Comparison of ENCODE assay signal across 8 mouse cellular contexts in the genomic region with DNA sequence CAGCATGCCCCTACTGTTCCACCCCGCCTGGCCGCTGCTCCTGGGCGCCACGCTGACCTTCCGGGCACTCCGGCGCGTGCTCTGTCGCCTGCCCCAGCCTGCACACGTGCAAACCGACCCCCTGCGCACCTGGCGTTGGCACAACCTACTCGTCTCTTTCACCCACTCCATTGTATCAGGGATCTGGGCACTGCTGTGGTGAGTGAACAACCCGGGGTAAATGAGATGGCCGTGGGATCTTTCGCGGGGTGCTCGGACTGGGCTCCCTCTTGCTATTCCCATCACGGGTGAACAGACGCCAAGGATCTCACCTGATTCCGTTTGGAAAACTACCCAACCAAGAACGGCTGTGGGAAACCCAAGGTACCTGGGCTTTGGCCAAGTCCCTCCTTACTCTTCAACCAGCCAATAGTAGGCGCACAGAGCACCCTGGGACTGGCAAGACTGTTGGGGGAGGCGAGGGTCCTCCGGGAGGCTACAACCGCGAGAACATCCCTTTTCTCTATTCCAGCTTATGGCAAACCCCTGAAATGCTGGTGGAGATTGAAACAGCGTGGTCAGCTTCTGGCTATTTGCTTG. TPM values are rescaled to one million over a fixed set of nuclear protein-coding genes. Genes with fewer than 3 reads are reported as not detected.
A peak's percentile ranks its signal among the peaks of the same experiment; 100 is the strongest.
DNase-seq lines count a peak whose midpoint lies in the region; ATAC-seq and TF ChIP-seq lines count a peak whose summit lies in the region.

No protein-coding gene starts in this region.

- H3K36me3 ChIP-seq in erythroblast, embryonic 14.5 days (ENCODE audit: control insufficient read depth) = peaks cover 41% of the 10 kb centered on the region
- H3K36me3 ChIP-seq in hindbrain, embryonic 13.5 days = peaks cover 32% of the 10 kb centered on the region
- peaks cover 39% of the 10 kb centered on the region for H3K36me3 ChIP-seq in limb, embryonic 10.5 days
- peaks cover 13% of the 10 kb centered on the region for H3K36me3 ChIP-seq in midbrain, embryonic 11.5 days (ENCODE audit: control insufficient read depth, insufficient read depth, low read length)
- H3K36me3 ChIP-seq in thymus, adult 2 months (ENCODE audit: control insufficient read depth, insufficient read depth, low read length) = peaks cover 17% of the 10 kb centered on the region

- H3K9me3 ChIP-seq in erythroblast, embryonic 14.5 days (ENCODE audit: control insufficient read depth, low read length) = no peaks in the 10 kb centered on the region
- no peaks in the 10 kb centered on the region for H3K9me3 ChIP-seq in hindbrain, embryonic 13.5 days
- H3K9me3 ChIP-seq in limb, embryonic 10.5 days (replicated peaks) = no peaks in the 10 kb centered on the region
- no peaks in the 10 kb centered on the region for H3K9me3 ChIP-seq in midbrain, embryonic 11.5 days (ENCODE audit: control insufficient read depth, low read length)

- WGBS in hindbrain, embryonic 13.5 days = 2% methylated on average over 29 of the region's 29 CpGs
- WGBS in limb, embryonic 10.5 days = 2% methylated on average over 29 of the region's 29 CpGs
- 3% methylated on average over 28 of the region's 29 CpGs for WGBS in midbrain, embryonic 11.5 days
- WGBS in thymus, adult 2 months = 2% methylated on average over 29 of the region's 29 CpGs

- TF ChIP-seq CTCF in embryonic fibroblast, embryonic 13.5 days (IDR thresholded peaks at IDR 0.05; ENCODE audit: borderline replicate concordance, insufficient read depth, low read length) = no peak
- TF ChIP-seq CTCF in thymus, adult 2 months (IDR thresholded peaks at IDR 0.05; ENCODE audit: borderline replicate concordance, control insufficient read depth, extremely low read depth, insufficient read depth, low read length, poor library complexity) = no peak

- peak; percentile 46 for TF ChIP-seq POLR2A in embryonic fibroblast, embryonic 13.5 days (IDR thresholded peaks at IDR 0.05; ENCODE audit: low read depth, low read length)
- no peak for TF ChIP-seq POLR2A in thymus, adult 2 months (IDR thresholded peaks at IDR 0.05; ENCODE audit: control insufficient read depth, extremely low read depth, insufficient read depth, low read length, poor library complexity)

- peak overlapping the region; percentile 86 for H3K27ac ChIP-seq in embryonic fibroblast, embryonic 13.5 days (ENCODE audit: insufficient read depth, low read length)
- H3K27ac ChIP-seq in hindbrain, embryonic 13.5 days = peak overlapping the region; percentile 87
- peak overlapping the region; percentile 90 for H3K27ac ChIP-seq in limb, embryonic 10.5 days
- H3K27ac ChIP-seq in midbrain, embryonic 11.5 days (ENCODE audit: low read depth, low read length) = peak overlapping the region; percentile 91
- peak overlapping the region; percentile 26 for H3K27ac ChIP-seq in thymus, adult 2 months (ENCODE audit: control insufficient read depth, insufficient read depth, low read length)

- H3K27me3 ChIP-seq in erythroblast, embryonic 14.5 days (ENCODE audit: control insufficient read depth) = no peaks in the 10 kb centered on the region
- H3K27me3 ChIP-seq in hindbrain, embryonic 13.5 days = peaks cover 3% of the 10 kb centered on the region; the same call in 1 of the 2 replicates
- no peaks in the 10 kb centered on the region for H3K27me3 ChIP-seq in limb, embryonic 10.5 days (ENCODE audit: low read depth, poor library complexity, severe bottlenecking)
- H3K27me3 ChIP-seq in midbrain, embryonic 11.5 days (ENCODE audit: control insufficient read depth, insufficient read depth, low read length) = no peaks in the 10 kb centered on the region
- H3K27me3 ChIP-seq in thymus, adult 2 months (ENCODE audit: control insufficient read depth, insufficient read depth, low read length) = no peaks in the 10 kb centered on the region

- peak overlapping the region; percentile 78 for H3K9ac ChIP-seq in hindbrain, embryonic 13.5 days
- H3K9ac ChIP-seq in midbrain, embryonic 11.5 days (ENCODE audit: low read length) = peak overlapping the region; percentile 71

- DNase-seq in ZHBTc4 (ENCODE audit: low read depth, low spot score) = peak; percentile 88
- DNase-seq in limb, embryonic 10.5 days (ENCODE audit: low spot score) = peak; percentile 68
- DNase-seq in midbrain, embryonic 11.5 days (ENCODE audit: low spot score, missing footprints) = peak; percentile 94
- peak; percentile 42 for DNase-seq in thymus, adult 2 months

- H3K4me1 ChIP-seq in erythroblast, embryonic 14.5 days (ENCODE audit: control insufficient read depth) = peaks cover 80% of the 10 kb centered on the region
- H3K4me1 ChIP-seq in embryonic fibroblast, embryonic 13.5 days (ENCODE audit: control insufficient read depth, insufficient read depth, low read length) = peaks cover 5% of the 10 kb centered on the region
- H3K4me1 ChIP-seq in hindbrain, embryonic 13.5 days (replicated peaks) = peaks cover 67% of the 10 kb centered on the region
- peaks cover 66% of the 10 kb centered on the region for H3K4me1 ChIP-seq in limb, embryonic 10.5 days
- peaks cover 45% of the 10 kb centered on the region for H3K4me1 ChIP-seq in midbrain, embryonic 11.5 days (ENCODE audit: control insufficient read depth, insufficient read depth, low read length)
- peaks cover 15% of the 10 kb centered on the region for H3K4me1 ChIP-seq in thymus, adult 2 months (replicated peaks; ENCODE audit: control insufficient read depth, insufficient read depth, low read length)

- peak overlapping the region; percentile 88 for H3K4me3 ChIP-seq in erythroblast, embryonic 14.5 days (replicated peaks)
- peak overlapping the region; percentile 63 for H3K4me3 ChIP-seq in embryonic fibroblast, embryonic 13.5 days (ENCODE audit: insufficient read depth, low read length)
- peak overlapping the region; percentile 55 for H3K4me3 ChIP-seq in hindbrain, embryonic 13.5 days
- H3K4me3 ChIP-seq in limb, embryonic 10.5 days = peak overlapping the region; percentile 61
- H3K4me3 ChIP-seq in midbrain, embryonic 11.5 days (ENCODE audit: low read depth, low read length) = peak overlapping the region; percentile 60
- H3K4me3 ChIP-seq in thymus, adult 2 months (ENCODE audit: control insufficient read depth, insufficient read depth, low read length) = peak overlapping the region; percentile 62

- peak overlapping the region; percentile 71 for H3K4me2 ChIP-seq in hindbrain, embryonic 13.5 days
- peak overlapping the region; percentile 86 for H3K4me2 ChIP-seq in midbrain, embryonic 11.5 days

- no peak for ATAC-seq in erythroblast, adult 5-6 weeks (replicated peaks; ENCODE audit: low FRiP score, poor library complexity, severe bottlenecking)
- no peak for ATAC-seq in hindbrain, embryonic 13.5 days (ENCODE audit: low FRiP score)
- ATAC-seq in midbrain, embryonic 11.5 days (ENCODE audit: low FRiP score) = peak; percentile 10; the same call in 1 of the 2 replicates

RNA-seq across cellular contexts. Expression of a gene that starts 2.4 kb away (rescaled TPM):
- 91.9 and 97.7 TPM in 2 replicates for polyA plus RNA-seq in erythroblast, embryonic 14.5 days (2012)
- 69.0 and 77.1 TPM in 2 replicates for total RNA-seq in erythroblast, adult 5-6 weeks (2015; ENCODE audit: low replicate concordance)
- 96.9 and 181 TPM in 2 replicates for total RNA-seq in erythroblast, adult 5-6 weeks (2017; ENCODE audit: low replicate concordance)
- 13.6 and 15.3 TPM in 2 replicates for polyA plus RNA-seq in embryonic fibroblast, embryonic 13.5 days (2011; ENCODE audit: insufficient read length, low read depth, missing spikeins)
- polyA plus RNA-seq in hindbrain, embryonic 13.5 days (2015; fragmentation: Nextera tagmentation; extraction: Ambion mirVana) = 7.0 and 8.3 TPM in 2 replicates
- 10.0 and 13.1 TPM in 2 replicates for polyA plus RNA-seq in limb, embryonic 10.5 days (2016; fragmentation: Nextera tagmentation; extraction: Ambion mirVana)
- 7.9 and 8.5 TPM in 2 replicates for polyA plus RNA-seq in midbrain, embryonic 11.5 days (2014; fragmentation: Nextera tagmentation; extraction: Ambion mirVana)
- 30.0 and 33.1 TPM in 2 replicates for polyA plus RNA-seq in thymus, adult 2 months (2012; rRNA removed)

RNA-seq across cellular contexts. Expression of a gene that starts 2.5 kb away (rescaled TPM):
- polyA plus RNA-seq in erythroblast, embryonic 14.5 days (2012) = 1.7 and 2.0 TPM in 2 replicates
- 9.6 and 12.1 TPM in 2 replicates for total RNA-seq in erythroblast, adult 5-6 weeks (2015; ENCODE audit: low replicate concordance)
- 5.7 and 16.7 TPM in 2 replicates for total RNA-seq in erythroblast, adult 5-6 weeks (2017; ENCODE audit: low replicate concordance)
- polyA plus RNA-seq in embryonic fibroblast, embryonic 13.5 days (2011; ENCODE audit: insufficient read length, low read depth, missing spikeins) = 12.0 and 17.9 TPM in 2 replicates
- 6.6 and 6.7 TPM in 2 replicates for polyA plus RNA-seq in hindbrain, embryonic 13.5 days (2015; fragmentation: Nextera tagmentation; extraction: Ambion mirVana)
- polyA plus RNA-seq in limb, embryonic 10.5 days (2016; fragmentation: Nextera tagmentation; extraction: Ambion mirVana) = 17.3 and 19.9 TPM in 2 replicates
- polyA plus RNA-seq in midbrain, embryonic 11.5 days (2014; fragmentation: Nextera tagmentation; extraction: Ambion mirVana) = 6.4 and 7.1 TPM in 2 replicates
- 27.0 and 27.4 TPM in 2 replicates for polyA plus RNA-seq in thymus, adult 2 months (2012; rRNA removed)

RNA-seq across cellular contexts. Expression of a gene that starts 4.4 kb away (rescaled TPM):
- polyA plus RNA-seq in erythroblast, embryonic 14.5 days (2012) = 168 and 429 TPM in 2 replicates
- 792 and 815 TPM in 2 replicates for total RNA-seq in erythroblast, adult 5-6 weeks (2015; ENCODE audit: low replicate concordance)
- 585 and 685 TPM in 2 replicates for total RNA-seq in erythroblast, adult 5-6 weeks (2017; ENCODE audit: low replicate concordance)
- 2,180 and 2,276 TPM in 2 replicates for polyA plus RNA-seq in embryonic fibroblast, embryonic 13.5 days (2011; ENCODE audit: insufficient read length, low read depth, missing spikeins)
- 913 and 965 TPM in 2 replicates for polyA plus RNA-seq in hindbrain, embryonic 13.5 days (2015; fragmentation: Nextera tagmentation; extraction: Ambion mirVana)
- 1,157 and 1,293 TPM in 2 replicates for polyA plus RNA-seq in limb, embryonic 10.5 days (2016; fragmentation: Nextera tagmentation; extraction: Ambion mirVana)
- 1,223 and 1,245 TPM in 2 replicates for polyA plus RNA-seq in midbrain, embryonic 11.5 days (2014; fragmentation: Nextera tagmentation; extraction: Ambion mirVana)
- 193 and 312 TPM in 2 replicates for polyA plus RNA-seq in thymus, adult 2 months (2012; rRNA removed)

RNA-seq across cellular contexts. Expression of a gene that starts 9.3 kb away (rescaled TPM):
- polyA plus RNA-seq in erythroblast, embryonic 14.5 days (2012) = 0.13 and 0.26 TPM in 2 replicates
- 7.9 TPM in 1 of 2 replicates, not detected in the other for total RNA-seq in erythroblast, adult 5-6 weeks (2015; ENCODE audit: low replicate concordance)
- total RNA-seq in erythroblast, adult 5-6 weeks (2017; ENCODE audit: low replicate concordance) = 1.3 and 9.9 TPM in 2 replicates
- 112 and 127 TPM in 2 replicates for polyA plus RNA-seq in embryonic fibroblast, embryonic 13.5 days (2011; ENCODE audit: insufficient read length, low read depth, missing spikeins)
- 53.2 TPM in 2 replicates for polyA plus RNA-seq in hindbrain, embryonic 13.5 days (2015; fragmentation: Nextera tagmentation; extraction: Ambion mirVana)
- polyA plus RNA-seq in limb, embryonic 10.5 days (2016; fragmentation: Nextera tagmentation; extraction: Ambion mirVana) = 139 and 141 TPM in 2 replicates
- 54.7 and 55.1 TPM in 2 replicates for polyA plus RNA-seq in midbrain, embryonic 11.5 days (2014; fragmentation: Nextera tagmentation; extraction: Ambion mirVana)
- polyA plus RNA-seq in thymus, adult 2 months (2012; rRNA removed) = 15.4 and 18.5 TPM in 2 replicates

RNA-seq across cellular contexts. Expression of a gene that starts 13.6 kb away (rescaled TPM):
- polyA plus RNA-seq in erythroblast, embryonic 14.5 days (2012) = 7.2 and 9.4 TPM in 2 replicates
- 2.1 and 3.6 TPM in 2 replicates for total RNA-seq in erythroblast, adult 5-6 weeks (2015; ENCODE audit: low replicate concordance)
- total RNA-seq in erythroblast, adult 5-6 weeks (2017; ENCODE audit: low replicate concordance) = 3.2 and 3.5 TPM in 2 replicates
- 40.5 and 45.1 TPM in 2 replicates for polyA plus RNA-seq in embryonic fibroblast, embryonic 13.5 days (2011; ENCODE audit: insufficient read length, low read depth, missing spikeins)
- polyA plus RNA-seq in hindbrain, embryonic 13.5 days (2015; fragmentation: Nextera tagmentation; extraction: Ambion mirVana) = 125 and 127 TPM in 2 replicates
- 178 and 181 TPM in 2 replicates for polyA plus RNA-seq in limb, embryonic 10.5 days (2016; fragmentation: Nextera tagmentation; extraction: Ambion mirVana)
- 72.0 and 79.7 TPM in 2 replicates for polyA plus RNA-seq in midbrain, embryonic 11.5 days (2014; fragmentation: Nextera tagmentation; extraction: Ambion mirVana)
- polyA plus RNA-seq in thymus, adult 2 months (2012; rRNA removed) = 275 TPM in 2 replicates

Comparison
In these comparisons a context has a peak if more than half of its experiments do, and no peak if none do; other contexts are left out.
1. DNase-seq: peak in every context shown above with its lines; median percentile 94 in midbrain, embryonic 11.5 days; 88 in ZHBTc4; 68 in limb, embryonic 10.5 days; 42 in thymus, adult 2 months.
2. H3K27ac ChIP-seq: peak in every context shown above with its lines; median percentile 91 in midbrain, embryonic 11.5 days; 90 in limb, embryonic 10.5 days; 87 in hindbrain, embryonic 13.5 days; 86 in embryonic fibroblast, embryonic 13.5 days; 26 in thymus, adult 2 months.